Mouse (Mus musculus): Measurements from ENCODE around the gene Rab3b.
A peak's percentile ranks its signal among the peaks of the same experiment; 100 is the strongest.

Rab3b gene

DNA sequence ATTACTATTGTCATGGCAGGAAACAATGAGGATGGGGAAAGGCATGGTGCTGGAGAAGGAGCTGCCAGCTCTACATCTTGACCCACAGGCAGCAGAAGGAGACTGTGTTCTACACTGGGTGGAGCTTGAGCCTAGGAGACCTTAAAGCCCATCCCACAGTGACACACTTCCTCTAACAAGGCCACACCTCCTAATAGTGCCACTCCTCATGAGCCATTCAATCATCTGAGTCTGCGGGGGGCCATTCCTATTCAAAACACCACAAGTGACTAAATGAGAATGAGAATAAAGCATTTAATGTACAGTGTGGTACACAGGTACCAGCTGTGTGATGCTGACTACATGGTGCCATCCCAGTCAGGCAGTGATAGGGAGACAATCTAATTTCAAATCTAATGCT, 71.3 kb downstream of the Rab3b start:
- DNase-seq (ENCODE audit: low spot score in 2 of 2), result no peak

DNA sequence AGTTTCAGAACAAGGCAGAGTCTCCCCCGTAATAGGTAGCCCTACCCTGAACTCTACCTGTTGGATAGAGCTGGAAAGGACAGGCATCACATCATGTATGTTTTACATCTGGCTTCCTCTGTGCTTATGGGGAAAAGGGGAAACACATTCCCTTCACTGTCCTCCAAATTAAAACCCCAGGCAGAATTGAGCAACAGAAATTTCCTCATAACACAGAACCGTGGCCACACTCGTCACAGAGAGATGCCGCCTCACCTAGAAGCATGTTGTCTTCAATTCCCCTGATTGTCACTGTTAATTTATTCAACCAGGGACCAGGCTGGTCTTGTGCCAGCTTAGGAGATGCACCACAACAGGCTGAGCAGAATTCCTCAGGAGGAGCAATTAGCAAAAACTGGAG, 72.8 kb downstream of the Rab3b start:
- DNase-seq (ENCODE audit: low spot score in 2 of 2), result no peak

DNA sequence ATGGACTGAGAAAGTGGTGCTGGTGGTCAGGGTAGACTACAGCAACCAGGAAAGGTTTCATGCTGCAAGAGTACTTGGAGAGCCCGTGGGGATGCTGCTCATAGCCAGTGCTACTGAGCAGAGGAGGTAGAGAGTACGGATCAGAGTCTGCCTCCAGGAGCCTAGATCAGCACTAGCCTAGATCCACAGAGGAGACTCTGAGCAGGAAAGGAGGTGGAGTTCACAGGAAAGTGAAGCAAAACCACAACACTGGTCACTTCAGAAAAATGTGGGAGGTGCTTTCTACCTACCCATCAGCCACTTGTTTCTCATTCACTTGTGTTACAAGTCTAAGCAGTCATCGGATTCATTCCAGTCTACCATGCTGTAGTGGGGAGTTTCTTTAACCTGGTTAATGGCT, 80.8 kb downstream of the Rab3b start:
- DNase-seq (ENCODE audit: low spot score in 2 of 2), result no peak

DNA sequence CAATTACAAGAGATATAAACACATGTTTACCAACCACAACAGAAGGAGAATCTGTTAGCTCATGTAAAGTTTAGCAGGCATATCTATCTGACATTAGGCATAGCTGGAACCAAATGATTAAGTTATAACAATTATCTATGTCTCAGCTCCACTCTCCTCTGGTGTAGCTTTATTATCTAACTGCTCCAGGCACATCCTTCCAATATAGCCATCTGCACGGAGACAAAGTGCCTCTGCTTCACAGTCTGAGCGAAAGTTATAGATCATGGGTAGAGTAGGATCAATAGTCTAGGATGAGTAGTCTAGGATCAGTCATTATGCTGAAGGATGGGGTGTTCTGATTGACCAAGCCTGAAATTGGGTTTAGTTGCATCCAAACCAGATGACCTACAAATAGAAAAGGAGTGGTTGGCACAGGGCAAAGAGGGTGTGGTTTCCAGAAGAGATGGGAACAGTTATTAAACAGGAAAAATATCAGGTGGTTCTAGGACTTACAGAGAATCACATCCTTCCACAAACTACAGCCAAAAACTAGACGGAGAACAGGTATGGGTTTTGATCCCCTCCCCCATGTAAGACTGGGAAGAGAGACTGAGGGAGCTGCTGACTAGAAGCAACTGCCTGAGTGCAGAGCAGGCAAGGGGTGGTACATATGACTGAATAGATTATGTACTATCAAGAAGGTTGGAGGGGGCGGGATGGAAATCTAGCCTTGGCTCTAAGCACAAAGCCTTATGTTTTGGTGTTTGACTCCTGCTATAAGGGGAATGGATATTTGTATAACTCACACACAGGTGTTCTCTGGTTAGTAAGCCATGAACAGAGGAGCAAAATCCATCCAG, 82.0 kb downstream of the Rab3b start:
- no peak for DNase-seq (ENCODE audit: low spot score in 2 of 2)

DNA sequence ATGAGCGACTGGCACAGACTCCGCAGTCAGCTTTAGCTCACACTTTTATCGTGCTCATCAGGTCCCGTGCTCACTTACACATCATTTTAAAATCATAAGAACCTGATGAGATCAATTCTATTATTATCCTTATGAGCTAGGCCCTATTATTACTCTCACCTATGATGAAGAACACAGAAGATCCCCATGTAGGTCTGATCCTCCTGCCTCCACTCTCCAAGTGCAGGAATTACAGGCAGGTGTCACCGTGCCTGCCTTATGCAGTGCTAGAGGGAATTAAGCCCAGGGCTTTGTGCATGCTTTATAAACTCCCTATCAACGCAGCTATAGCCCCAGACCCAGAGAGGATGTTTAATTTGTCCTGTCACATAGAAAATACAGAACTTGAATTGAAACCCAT, 84.2 kb downstream of the Rab3b start:
- DNase-seq (ENCODE audit: low spot score in 2 of 2), result no peak

DNA sequence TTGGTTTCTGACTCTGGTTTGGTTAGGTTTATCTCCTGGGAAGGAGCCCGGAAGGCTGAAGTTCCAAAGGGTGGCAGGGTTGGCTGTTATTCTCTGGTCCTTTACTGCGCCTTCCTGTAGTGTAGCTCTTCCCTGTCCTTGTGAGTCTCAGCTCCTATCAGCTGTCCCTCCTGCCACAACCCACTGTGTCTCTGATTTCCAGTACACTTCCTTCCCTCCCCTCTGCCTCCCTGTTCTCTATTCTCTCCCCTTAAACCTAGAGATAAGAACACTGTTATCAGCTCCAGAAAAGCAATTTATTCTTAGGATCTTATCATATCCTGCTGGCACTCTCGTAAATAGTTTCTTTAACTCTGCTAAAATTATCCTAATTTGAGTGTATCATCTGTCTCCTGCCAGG, 90.7 kb downstream of the Rab3b start:
- no peak for DNase-seq (ENCODE audit: low spot score in 2 of 2)

DNA sequence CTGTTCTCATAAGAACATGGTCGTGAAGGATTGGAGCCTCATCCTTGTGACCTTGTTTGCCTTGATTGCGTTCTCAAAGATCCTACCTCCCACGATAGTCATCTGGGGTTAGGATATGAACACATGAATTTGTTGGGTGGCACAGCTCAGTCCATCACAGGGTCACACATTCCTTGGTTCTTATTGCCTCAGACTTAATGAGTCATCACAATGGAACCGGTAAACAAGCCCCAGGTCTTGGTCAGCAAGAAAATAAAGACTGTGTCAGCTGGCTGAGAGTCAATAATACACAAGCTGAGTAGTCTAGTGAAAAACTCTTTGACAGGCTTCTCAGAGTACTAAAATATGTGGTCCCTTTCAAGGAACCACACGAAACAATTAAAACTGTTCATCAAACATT, 92.2 kb downstream of the Rab3b start:
- no peak for DNase-seq (ENCODE audit: low spot score in 2 of 2)

DNA sequence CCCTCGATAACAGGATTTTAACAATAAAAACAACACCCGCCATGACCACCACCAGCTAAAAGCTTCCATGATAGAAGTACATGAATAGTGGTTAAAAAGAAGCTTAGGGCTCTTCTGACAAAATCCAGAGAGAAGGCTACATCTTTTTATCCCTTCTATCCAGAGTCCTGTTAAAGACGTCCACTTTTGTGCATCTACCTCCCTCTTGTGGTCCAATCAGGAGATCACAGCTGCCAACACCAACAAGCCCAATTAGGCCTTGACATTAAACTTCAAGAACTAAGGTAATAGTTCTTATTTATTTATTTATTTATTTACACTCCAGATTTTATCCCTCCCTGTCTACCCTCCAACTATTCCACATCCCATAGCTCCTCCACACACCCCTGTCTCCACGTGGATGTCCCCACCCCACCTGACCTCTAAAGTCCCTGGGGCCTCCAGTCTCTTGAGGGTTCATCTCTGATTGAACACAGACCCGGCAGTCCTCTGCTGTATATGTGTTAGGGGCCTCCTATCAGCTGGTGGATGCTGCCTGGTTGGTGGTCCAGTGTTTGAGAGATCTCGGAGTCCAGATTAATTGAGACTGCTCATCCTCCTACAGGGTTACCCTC, 97.7 kb downstream of the Rab3b start:
- DNase-seq (ENCODE audit: low spot score in 2 of 2), result peak; percentile 26 to 34

DNA sequence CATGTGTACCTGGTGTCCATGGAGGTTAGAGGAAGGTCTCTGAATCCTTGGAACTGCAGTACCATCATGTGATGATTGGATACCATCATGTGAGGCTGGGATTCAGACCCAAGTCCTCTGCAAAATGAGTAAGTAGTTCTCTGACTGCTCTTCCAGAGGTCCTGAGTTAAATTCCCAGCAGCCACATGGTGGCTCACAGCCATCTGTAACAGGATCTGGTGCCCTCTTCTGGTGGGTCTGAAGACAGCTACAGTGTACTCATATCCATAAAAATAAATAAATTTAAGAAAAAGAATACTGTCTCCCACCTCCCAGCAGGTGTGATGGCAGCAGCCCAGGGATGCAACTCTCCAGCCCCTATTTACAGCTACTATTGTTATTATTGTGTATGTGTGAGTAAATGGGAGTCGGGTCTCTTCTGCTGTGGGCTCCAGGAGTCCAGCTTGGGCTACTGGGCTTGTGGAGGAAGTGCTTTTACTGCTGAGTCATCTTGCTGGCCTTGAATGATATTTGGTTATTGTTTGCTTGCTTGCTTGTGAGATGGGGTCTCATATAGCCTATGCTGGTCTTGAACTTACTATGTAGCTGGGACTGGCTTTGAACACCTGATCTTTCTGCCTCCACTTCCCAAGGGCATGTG, 108.1 kb downstream of the Rab3b start:
- no peak for DNase-seq (ENCODE audit: low spot score in 2 of 2)

DNA sequence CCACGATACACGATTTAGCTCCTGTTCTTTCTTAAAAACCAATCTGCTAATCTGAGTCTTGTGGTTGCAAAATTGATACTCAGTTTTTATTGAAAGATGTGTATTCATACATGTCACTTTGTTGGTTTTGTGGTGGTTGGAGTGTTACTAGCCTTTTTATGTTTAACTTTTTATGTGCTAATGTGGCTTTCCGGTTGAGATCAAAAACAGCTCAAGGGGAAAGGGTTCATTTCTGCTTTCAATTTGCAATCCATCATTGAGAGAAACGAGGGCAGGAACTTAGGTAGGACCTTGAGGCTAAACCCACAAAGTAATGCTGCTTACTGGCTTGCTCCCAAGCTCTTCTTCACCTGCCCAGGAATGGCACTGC, 108.6 kb downstream of the Rab3b start:
- DNase-seq (ENCODE audit: low spot score in 2 of 2), result no peak

DNA sequence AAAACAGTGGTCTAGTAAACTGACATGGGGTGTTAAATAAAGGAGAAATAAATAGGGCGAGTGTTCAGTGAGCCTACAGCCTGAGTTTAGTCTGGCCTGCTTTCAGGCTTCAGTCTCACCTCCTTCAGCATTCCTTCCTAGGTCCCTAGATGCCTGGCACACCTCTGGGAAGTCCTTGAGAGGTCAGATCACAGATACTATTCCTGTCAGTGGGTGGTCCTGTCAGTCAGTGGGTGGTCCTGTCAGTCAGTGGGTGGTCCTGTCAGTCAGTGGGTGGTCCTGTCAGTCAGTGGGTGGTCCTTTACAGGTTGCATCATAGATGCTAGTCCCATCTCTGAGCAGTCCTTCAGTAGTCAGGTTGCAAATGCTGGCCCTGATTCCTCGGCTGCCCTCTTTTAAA, 110.6 kb downstream of the Rab3b start:
- DNase-seq (ENCODE audit: low spot score in 2 of 2), result no peak

DNA sequence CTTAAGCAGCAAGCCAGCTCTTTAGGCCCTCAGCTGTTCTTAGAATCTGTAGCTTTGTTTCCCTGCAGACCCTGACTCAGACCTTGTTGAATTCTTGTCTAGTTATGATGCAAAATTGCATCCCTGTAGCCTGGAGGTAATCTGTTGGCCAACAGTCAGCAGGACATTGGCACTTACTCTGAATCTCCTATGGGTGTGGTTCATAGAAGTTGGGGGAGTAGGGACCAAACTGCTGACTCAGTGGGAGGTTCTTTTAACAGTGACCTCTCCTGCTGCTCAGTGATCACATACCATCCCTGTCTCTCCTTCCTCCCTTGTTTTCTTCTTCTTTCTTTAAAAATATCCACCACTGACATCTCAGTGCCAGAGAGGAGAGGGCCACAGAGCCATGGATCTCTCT, 111.2 kb downstream of the Rab3b start:
- DNase-seq (ENCODE audit: low spot score in 2 of 2), result no peak

DNA sequence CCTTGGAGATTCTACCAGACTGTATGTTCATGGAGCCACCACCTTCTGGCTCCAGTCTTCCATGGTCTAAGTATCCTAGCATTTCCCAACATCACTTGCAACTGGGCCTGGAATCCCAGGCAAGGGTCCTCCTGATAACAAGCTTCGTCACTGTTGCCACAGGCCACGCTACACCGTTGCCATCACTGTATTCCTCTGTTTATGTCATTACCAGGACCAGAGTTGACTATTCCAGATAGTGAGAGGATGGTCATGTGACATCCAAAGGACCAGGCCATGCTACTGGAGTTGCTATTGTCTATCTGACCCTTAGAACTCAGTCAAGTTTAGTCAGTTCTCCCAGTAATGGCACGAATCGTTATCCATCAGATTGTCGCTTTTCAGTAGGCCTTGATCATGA, 111.7 kb downstream of the Rab3b start:
- no peak for DNase-seq (ENCODE audit: low spot score in 2 of 2)

GRCm38 (mm10) chr4:108991811-108992210, 112.9 kb downstream of the Rab3b start:
- no peak for DNase-seq (ENCODE audit: low spot score in 2 of 2)

Measured in frontal cortex, postnatal 25 days (tissue).